Mouse (Mus musculus) testis, adult 2 months (tissue): ENCODE measurements around the gene Olfr523.

Experiments used
- CTCF ChIP-seq: fragments of 200-500 bp; IDR thresholded peaks from 2 replicates; pipeline ENCODE4 v1.5.1; 2012; ENCODE audit warnings: low read depth, mild to moderate bottlenecking, inconsistent platforms, low read length, moderate library complexity; ENCODE audit not compliant: control insufficient read depth, insufficient read depth, insufficient replicate concordance
- POLR2A ChIP-seq: fragments of 200-500 bp; IDR thresholded peaks from 2 replicates; pipeline ENCODE4 v1.6.1; 2012; ENCODE audit warnings: low read depth, mild to moderate bottlenecking, inconsistent platforms, low read length, moderate library complexity; ENCODE audit not compliant: control insufficient read depth

GRCm38 (mm10) chr7:140141350-140141749 is 31.7 kb upstream of the Olfr523 start:
- TF ChIP-seq CTCF (peak; percentile 52; the same call in 1 of the 2 replicates), POLR2A (no peak)
